In genomic region chr11:120375324-120375723, GRCm38 (mm10) we compare ENCODE assay signal across 24 mouse cellular contexts. TPM values are rescaled to one million over a fixed set of nuclear protein-coding genes. Genes with fewer than 3 reads are reported as not detected.
"Had no signal": no experiment of that assay in that cellular context is flagged by ENCODE, and none has a peak within 500 bp of the region (broad histone marks: within the 10 kb centered on the region; RNA-seq: fewer than 3 reads in every experiment).

No protein-coding gene starts in this region.

- H3K9ac ChIP-seq: liver, embryonic 14.5 days; lung, embryonic 14.5 days; midbrain, embryonic 12.5 days; neural tube, embryonic 15.5 days; stomach, embryonic 15.5 days had no signal

- H3K4me2 ChIP-seq: lung, embryonic 14.5 days; midbrain, embryonic 12.5 days; neural tube, embryonic 13.5 days; neural tube, embryonic 15.5 days; stomach, embryonic 15.5 days had no signal

- H3K27me3 ChIP-seq: midbrain, embryonic 12.5 days; neural tube, embryonic 13.5 days; neural tube, embryonic 15.5 days; stomach, embryonic 15.5 days had no signal

- DNase-seq: lung, adult 18-20 months; lung, embryonic 14.5 days; lung, postnatal 10 days; lung, postnatal 4 days; retina, postnatal 1 day; right cerebral cortex, adult 18-20 months; right cerebral cortex, postnatal 25 days; right cerebral cortex, postnatal 4 days; thymus, adult 2 months; thymus, postnatal 25 days; thymus, postnatal 4 days had no signal

- H3K9me3 ChIP-seq: midbrain, embryonic 10.5 days; midbrain, embryonic 12.5 days; neural tube, embryonic 13.5 days; neural tube, embryonic 15.5 days; stomach, embryonic 15.5 days had no signal

- ATAC-seq: midbrain, embryonic 16.5 days had no signal

- H3K27ac ChIP-seq: liver, embryonic 14.5 days; midbrain, embryonic 10.5 days; midbrain, embryonic 12.5 days; neural tube, embryonic 13.5 days; neural tube, embryonic 15.5 days; stomach, embryonic 15.5 days; stomach, postnatal 0 days had no signal

- H3K4me3 ChIP-seq: midbrain, embryonic 10.5 days; midbrain, embryonic 12.5 days; myocyte; neural tube, embryonic 13.5 days; neural tube, embryonic 15.5 days; stomach, embryonic 15.5 days had no signal

RNA-seq across cellular contexts. Expression of gene Fscn2, which starts 14.0 kb away (rescaled TPM):
- total RNA-seq: megakaryocyte, adult 5-6 weeks; megakaryocyte-erythroid progenitor cell, adult 5-6 weeks had no signal
- polyA plus RNA-seq: liver, embryonic 14.5 days; liver, embryonic 16.5 days; spleen, adult 2 months had no signal
